Mouse (Mus musculus) gastrocnemius, adult 18-20 months (tissue): Measurements from ENCODE around the gene Spo11. TPM values are rescaled to one million over a fixed set of nuclear protein-coding genes. Genes with fewer than 3 reads are reported as not detected.

Experiments
- DNase-seq: peaks from one replicate; pipeline ENCODE4 v3.0.0; 2021; ENCODE audit warnings: low spot score
- total RNA-seq, 2 experiments: library from RNA; stranded (reverse); gene quantifications; 2 replicates each; pipeline ENCODE4 v1.2.3; 2021

The Spo11 gene
- total RNA-seq, 2 experiments from 2014 or later = not detected

DNA sequence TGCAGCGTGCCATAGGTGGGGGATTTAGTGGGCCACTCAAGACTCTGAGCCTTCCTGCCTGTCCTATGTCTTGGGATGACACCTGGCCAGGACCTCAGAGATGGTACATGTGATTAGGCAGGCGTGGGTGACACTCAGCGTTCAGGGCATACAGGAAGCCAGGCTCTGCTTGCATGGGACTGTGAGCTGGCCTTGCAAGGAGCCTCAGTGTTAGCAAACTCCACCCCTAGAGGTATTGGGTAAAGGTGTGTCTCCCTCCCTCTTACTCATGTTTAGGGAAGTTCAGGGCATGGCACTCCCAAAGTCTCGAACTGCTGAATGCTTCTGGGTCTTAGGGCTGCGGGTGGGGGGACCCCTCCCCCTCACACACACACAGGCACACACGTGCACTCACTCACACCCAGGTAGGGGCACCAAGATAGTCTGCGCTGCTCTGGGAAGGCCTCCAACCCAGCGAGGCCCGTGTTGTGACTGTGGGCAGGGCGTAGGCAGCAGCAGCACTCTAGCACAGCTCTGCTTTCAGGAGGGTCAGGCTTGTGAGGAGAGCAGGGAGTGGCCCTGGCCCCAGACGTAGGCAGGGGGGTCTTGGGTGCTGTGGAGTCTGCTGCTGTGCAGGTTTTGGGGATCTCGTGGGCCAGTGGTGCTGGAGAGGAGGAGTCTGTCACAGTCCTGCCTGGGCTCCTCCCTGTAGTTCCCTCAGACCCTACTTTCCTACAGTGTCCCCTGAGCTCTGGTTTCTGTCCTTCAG is 53.3 kb downstream of the Spo11 start:
- DNase-seq = no peak

- DNase-seq = no peak
Observed at GRCm38 (mm10) chr2:173033531-173033930, 56.0 kb downstream of the Spo11 start.

DNA sequence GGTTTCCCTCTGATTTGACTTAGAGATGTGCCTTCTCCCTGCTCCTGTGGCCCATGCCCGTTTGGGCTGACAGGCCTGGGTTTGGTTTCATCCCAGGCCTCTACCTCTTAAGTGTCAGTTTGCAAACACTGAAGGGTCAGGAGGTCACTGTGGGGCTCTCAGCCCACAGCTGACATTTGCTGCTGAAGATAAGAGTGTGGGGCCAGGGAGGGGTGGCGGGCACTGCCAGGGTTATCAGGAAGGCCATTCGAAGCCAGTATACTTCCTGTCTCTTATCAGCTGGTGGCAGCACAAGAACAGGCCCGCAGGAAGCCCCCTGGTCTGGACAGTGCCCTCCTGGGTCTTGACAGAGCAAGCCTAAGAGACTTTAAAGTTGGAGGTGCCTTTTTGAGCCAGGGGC is 57.5 kb downstream of the Spo11 start:
- no peak for DNase-seq

GRCm38 (mm10) chr2:173035653-173036052 is 58.2 kb downstream of the Spo11 start:
- DNase-seq = no peak

GRCm38 (mm10) chr2:173036055-173036454 is 58.6 kb downstream of the Spo11 start:
- DNase-seq = no peak

- DNase-seq = no peak
Observed at GRCm38 (mm10) chr2:173036611-173037010, 59.1 kb downstream of the Spo11 start.

DNA sequence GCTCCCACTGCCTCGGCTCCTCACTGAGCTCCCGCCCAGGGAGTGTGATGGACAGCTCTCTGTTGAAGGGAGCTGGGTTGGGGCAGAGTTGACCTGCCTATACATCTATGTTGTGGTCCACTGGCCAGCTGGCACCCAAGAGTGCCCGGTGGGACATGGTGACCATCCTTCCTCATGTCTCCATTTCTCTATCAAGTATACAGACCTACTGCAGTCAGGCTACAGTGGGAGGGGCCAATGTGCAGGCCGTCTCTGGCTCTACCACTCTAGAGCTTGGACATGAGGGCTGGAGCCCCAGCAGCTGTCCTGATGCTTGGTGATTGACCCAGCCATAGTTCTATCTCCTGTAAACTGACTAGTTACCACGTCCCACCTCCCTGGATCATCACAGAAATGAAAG is 59.8 kb downstream of the Spo11 start:
- no peak for DNase-seq

DNA sequence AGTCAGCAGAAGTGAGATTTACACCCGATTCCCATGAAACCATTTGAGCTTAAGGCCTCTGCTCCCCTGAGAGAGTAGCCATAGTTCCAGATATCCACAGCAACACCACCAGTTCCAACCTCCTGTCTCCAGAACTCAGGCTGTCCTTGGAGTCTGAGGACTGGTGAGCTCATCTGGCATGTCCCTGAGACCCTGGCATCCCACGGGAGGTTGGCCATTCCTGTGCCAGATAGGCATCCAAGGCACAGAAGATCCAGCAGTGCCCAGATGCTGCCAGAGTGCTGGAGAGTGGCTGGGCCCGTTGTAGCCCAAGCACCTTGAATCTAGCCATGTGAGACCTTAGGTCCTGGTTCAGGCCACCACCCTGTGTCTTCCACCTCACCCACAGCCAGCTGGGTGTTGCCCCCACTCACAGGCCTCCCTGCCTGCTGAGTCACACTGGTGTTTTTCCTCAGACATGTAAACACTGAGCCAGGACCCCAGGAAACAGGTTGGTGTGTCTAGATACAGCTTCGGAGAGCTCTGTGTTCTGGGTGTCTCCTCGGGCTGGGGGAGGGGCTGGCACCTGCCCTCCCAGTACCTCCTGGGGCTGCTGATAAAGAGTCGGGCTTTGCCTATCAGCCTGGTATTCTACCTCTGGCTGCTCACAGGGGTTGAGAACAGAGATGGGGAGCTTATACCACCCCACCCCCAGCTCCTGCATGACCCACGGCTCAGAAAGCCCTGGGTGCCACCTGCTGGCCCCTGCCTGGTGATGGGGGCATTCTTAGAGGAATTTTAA is 60.5 kb downstream of the Spo11 start:
- DNase-seq = no peak

GRCm38 (mm10) chr2:173039041-173039440 is 61.5 kb downstream of the Spo11 start:
- no peak for DNase-seq

GRCm38 (mm10) chr2:173040803-173041202 is 63.3 kb downstream of the Spo11 start:
- DNase-seq = no peak

DNA sequence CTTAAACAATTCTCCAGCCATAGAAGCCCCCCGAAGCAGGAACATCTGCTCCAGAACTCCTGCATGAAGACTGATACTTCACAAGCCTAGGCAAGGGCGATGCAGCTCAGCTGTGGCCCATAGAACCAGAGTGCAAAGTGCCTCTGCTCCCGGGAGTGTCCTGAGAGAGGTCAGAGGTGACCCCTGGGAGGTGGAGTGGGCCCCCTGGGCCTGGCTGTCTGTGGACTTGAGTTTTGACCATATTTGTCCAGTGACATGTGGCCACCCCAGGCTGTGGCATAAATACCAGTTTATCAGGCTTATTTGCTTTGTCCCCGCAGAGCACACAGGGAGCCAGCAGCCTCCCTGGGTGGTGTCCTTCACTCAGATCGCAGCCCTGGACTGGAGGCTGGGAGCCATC is 63.7 kb downstream of the Spo11 start:
- DNase-seq = no peak

DNA sequence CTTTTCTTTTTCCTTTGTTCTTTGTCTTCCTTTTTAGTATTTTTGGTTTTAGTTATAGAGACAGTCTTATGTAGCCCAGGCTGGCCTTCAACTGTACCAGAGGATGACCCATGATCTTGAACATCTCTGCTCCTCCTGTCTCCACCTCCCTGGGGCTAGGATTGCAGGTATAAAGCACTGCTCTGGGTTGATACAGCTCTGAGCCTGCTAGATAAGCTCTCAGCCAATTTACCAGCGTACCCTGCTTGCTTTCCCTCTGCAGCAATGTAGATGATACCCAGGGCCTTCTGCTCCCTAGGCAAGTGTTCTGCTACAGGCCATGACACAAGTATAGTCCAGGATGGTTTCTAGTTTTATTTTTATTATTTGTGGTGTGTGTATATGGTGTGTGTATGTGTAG is 64.4 kb downstream of the Spo11 start:
- DNase-seq = no peak

DNA sequence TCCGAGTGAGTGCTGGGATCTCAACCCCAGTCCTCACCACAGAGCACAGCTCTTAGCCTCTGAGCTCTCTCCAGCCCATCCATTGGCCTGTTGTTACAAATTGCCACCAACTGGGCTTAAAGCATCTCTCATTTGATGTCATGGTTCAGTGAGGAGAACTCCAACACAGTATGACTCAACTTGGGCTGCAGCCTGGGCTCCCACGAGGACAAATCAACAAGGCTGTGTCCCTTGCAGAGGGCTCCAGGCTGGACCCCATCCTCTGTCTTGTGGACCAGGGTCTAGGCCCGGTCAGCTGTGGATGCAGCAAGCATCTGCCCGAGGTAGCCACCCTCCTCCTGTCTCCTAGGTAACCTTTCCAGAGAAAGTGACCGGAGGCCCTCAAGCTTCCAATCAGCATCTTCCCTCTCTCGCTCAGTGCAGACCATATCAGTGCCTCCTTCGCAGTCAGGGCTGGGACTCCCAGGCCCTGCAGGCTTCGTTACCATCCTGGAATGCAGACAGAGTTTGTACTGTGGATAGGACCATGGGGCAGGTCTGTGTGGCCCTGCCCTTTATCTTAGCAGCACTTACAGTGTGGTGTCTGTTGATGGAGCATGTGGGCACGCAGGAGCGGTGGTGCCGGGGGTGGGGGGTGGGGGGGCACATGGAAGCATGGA is 65.1 kb downstream of the Spo11 start:
- no peak for DNase-seq

Other genes starting within 250 kb of the Spo11 start
- gene Bmp7, start 37.4 kb upstream of the Spo11 start, total RNA-seq = under 1 TPM; 0.45 to 0.68 TPM
- 10 to 100 TPM; 11.0 to 11.2 TPM for gene Rae1, start 22.4 kb downstream of the Spo11 start, total RNA-seq
- gene Rbm38, start 42.8 kb downstream of the Spo11 start, total RNA-seq = 100 to 1,000 TPM; 225 to 230 TPM
- under 1 TPM; 0.07 to 0.19 TPM for gene Ctcfl, start 141.8 kb downstream of the Spo11 start, total RNA-seq
- gene Pck1, start 175.3 kb downstream of the Spo11 start, total RNA-seq = 10 to 100 TPM in 1 of 2 experiments, 1 to 10 TPM in 1; 5.7 to 10.8 TPM
- under 1 TPM in 1 of 2 experiments, not detected in 1; 0.47 TPM for gene Zbp1, start 241.2 kb downstream of the Spo11 start, total RNA-seq